Mouse (Mus musculus): ENCODE results near the gene March6. TPM values are rescaled to one million over a fixed set of nuclear protein-coding genes. Genes with fewer than 3 reads are reported as not detected.

The March6 gene
- polyA plus RNA-seq (2015; fragmentation: Nextera tagmentation; extraction: Ambion mirVana): 24.1 and 27.3 TPM in 2 replicates

DNA sequence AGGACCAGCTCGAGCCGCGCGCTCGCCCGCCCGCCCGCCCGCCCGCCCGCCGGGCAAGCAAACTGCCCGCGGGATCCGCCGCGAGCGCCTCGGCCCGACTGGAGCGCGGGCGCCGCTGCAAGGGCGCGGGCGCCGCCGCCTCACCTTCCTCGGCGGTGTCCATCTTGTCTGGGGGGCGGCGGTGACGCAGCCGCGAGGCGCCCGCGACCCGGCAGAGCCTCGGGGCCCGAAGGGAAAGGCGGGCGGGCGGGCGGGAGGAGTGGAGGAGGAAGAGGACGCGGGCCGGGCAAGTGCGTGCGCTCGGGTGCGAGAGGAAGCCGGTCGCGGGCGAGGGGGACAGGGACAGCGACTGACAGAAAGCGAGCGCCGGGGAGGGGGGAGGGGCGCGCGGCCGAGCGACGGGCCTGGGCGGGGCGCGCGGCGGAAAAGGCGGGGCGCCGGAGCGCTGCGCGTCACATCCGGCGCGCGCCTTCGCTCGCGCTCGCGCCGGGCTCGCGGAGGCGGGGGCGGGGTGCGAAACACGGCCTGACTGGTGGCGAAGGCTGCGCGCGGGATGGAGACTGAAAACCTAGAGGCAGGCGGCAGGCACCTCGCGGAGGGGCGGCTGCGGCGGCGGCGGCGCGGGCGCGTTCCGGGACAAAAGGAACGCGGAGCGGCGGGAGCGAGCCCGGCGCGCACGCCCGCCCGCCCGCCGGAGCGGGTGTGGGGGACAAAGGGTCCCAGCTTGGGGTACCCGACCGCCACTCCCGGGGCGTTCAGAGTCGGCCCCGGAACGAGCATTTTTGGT lies at the start of gene March6:
TSS of gene March6 (minus strand) at position 395 of the 787 bp plus-strand sequence.
- peak; percentile 92 for ATAC-seq (ENCODE audit: borderline replicate concordance, extremely low read depth, low FRiP score, low TSS enrichment)
- WGBS: under 1% methylated on average over 81 of the region's 132 CpGs

DNA sequence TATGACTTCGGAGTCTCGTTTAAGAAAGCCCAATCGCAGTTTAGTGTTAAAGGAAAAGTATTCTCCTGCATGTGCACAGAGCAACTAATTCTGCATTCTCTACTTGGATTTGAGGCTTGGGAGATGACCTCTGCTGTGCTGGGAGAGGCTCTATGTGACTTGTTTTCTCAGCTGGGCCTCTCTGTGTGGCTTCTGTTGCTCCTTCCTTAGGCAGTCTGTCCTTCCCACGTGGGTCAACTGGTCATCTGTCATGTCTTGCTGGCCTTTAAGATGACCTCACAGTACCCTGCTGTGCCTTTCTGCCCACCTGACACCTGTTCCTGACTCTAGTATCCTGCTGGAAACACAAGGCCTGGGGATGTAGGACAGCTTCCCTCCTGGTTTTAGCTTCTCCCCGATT lies 45.2 kb upstream of the March6 start:
- H3K27me3 ChIP-seq: no peaks in the 10 kb centered on the region
- H3K4me1 ChIP-seq: no peaks in the 10 kb centered on the region
- 57% methylated on average over 5 of the region's 5 CpGs for WGBS
- no peaks in the 10 kb centered on the region for H3K36me3 ChIP-seq
- H3K27ac ChIP-seq: no peak overlapping the region
- no peaks in the 10 kb centered on the region for H3K9me3 ChIP-seq
- ATAC-seq (ENCODE audit: borderline replicate concordance, extremely low read depth, low FRiP score, low TSS enrichment): no peak
- no peak overlapping the region for H3K4me3 ChIP-seq
- H3K4me2 ChIP-seq: no peak overlapping the region
- no peak overlapping the region for H3K9ac ChIP-seq

More for the DNA sequence above, at the start of gene March6:
- peak within 1 kb of the TSS; percentile 98 for H3K27ac ChIP-seq
- H3K4me2 ChIP-seq: peak within 1 kb of the TSS; percentile 72
- H3K4me3 ChIP-seq: peak within 1 kb of the TSS; percentile 94
- H3K9me3 ChIP-seq: no peaks in the 10 kb centered on the region
- peaks cover 20% of the 10 kb centered on the region for H3K4me1 ChIP-seq
- 0 out of 2 replicates have a peak, but pooled peaks cover 4% of the 10 kb centered on the region for H3K36me3 ChIP-seq
- no peaks in the 10 kb centered on the region for H3K27me3 ChIP-seq
- H3K9ac ChIP-seq: peak within 1 kb of the TSS; percentile 89

DNA sequence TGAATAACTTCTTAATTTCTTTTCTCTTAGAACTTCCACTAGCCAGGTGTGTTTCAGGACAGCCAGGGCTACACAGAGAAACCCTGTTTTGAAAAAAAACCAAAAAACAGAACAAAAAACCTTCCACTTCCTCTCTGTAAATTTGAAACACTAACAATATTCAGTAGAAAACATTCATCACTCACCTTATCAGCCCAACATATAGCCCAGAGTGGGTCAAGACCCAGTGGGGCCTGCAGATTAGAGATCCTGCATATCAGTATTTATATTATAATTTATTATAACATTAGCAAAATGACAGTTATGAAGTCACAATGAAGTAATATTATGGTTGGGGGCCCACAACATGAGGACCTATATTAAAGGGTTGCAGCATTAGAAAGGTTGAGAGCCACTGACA lies 42.8 kb upstream of the March6 start:
- H3K4me3 ChIP-seq: no peak overlapping the region
- no peaks in the 10 kb centered on the region for H3K36me3 ChIP-seq
- no peak overlapping the region for H3K4me2 ChIP-seq
- peaks cover 14% of the 10 kb centered on the region for H3K4me1 ChIP-seq
- ATAC-seq (ENCODE audit: borderline replicate concordance, extremely low read depth, low FRiP score, low TSS enrichment): no peak
- no peak overlapping the region for H3K9ac ChIP-seq
- no peaks in the 10 kb centered on the region for H3K9me3 ChIP-seq
- no peak overlapping the region for H3K27ac ChIP-seq
- H3K27me3 ChIP-seq: no peaks in the 10 kb centered on the region

DNA sequence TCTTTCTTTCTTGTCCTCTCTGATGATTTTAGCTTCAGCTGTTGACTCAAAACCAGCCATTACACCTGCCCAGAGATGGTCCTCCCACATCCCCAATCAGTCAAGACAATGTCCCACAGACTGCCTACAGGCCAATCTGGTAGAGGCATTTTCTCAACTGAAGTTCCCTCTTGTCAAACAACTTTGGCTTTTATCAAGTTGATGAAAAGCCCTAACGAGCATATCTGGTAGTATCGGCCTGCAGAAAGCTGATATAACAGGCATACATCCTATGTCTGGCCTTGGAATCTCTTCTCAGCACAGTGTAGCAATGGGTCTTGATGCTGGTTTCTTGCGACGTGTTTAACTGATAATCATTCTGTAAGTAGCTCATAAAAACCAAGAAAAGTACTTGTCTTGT lies 42.4 kb upstream of the March6 start:
- no peaks in the 10 kb centered on the region for H3K27me3 ChIP-seq

DNA sequence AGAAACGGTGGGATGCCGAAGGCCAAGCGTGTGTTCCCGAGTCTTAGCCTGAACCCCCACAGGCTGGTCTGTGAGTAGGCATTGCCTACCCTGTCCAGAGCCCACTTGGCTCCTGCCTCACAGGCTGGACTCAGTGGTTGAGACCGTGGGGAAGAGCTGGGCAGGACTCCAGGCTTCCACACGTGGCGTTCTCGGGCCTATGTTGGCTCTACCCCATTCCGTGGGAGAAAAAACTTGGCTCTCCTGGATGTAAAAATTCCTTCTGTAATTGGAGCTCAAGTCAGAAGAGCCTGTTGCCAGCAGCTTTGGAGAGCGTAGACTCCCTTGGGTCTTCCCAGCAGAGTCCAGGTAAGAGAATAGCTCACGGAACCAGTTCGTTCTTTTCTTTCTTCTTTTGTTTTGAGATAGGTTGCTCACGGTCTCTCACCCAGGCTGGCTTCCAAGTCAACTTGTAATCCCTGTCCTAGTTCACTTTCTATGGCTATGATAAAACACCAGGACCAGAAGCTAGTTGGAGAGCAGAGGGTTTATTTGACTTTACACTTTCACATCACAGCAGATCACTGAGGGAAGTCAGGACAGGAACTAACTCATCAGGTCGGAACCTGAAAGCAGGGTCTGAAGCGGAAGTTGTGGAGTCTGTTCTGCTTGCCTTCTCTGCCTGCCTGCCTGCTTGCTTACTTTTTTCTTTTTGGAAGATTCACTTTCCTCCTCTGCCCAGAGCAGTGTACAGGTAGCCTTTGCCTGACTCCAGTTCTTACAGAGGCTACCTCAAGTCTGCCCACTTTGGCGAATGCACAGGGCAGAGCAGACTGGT lies 41.3 kb upstream of the March6 start:
- ATAC-seq (ENCODE audit: borderline replicate concordance, extremely low read depth, low FRiP score, low TSS enrichment): no peak

More for the DNA sequence above, 42.4 kb upstream of the March6 start:
- H3K27ac ChIP-seq: no peak overlapping the region
- H3K4me3 ChIP-seq: no peak overlapping the region
- no peaks in the 10 kb centered on the region for H3K9me3 ChIP-seq
- H3K4me2 ChIP-seq: no peak overlapping the region
- H3K4me1 ChIP-seq: peaks cover 18% of the 10 kb centered on the region
- ATAC-seq (ENCODE audit: borderline replicate concordance, extremely low read depth, low FRiP score, low TSS enrichment): no peak
- H3K36me3 ChIP-seq: no peaks in the 10 kb centered on the region
- no peak overlapping the region for H3K9ac ChIP-seq
- 71% methylated on average over 4 of the region's 4 CpGs for WGBS

DNA sequence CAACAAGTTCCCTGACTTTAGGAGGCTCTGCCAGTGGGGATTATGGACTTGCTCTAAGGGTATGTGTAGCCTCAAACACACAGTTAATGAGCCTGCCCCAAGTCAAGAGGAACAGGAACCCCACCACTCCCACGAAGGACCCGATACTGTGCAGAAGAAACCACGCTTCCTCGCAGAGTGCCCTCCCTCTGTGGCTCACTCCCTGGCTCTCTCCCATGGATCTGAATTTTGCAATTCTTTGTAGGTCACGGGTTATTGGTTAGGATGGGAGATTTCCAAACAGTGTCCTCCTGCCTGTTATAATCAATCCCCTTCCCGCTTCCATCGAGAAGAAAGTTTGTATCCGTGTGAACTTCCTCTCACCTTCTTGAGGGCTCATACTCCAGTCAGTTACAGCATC lies 40.1 kb upstream of the March6 start:
- no peak for ATAC-seq (ENCODE audit: borderline replicate concordance, extremely low read depth, low FRiP score, low TSS enrichment)
- Histone ChIP-seq H3K4me1 (peaks cover 21% of the 10 kb centered on the region), H3K9me3 (no peaks in the 10 kb centered on the region), H3K27ac (no peak overlapping the region), H3K36me3 (no peaks in the 10 kb centered on the region), H3K4me3 (no peak overlapping the region), H3K4me2 (no peak overlapping the region), H3K27me3 (no peaks in the 10 kb centered on the region), H3K9ac (no peak overlapping the region)
- 84% methylated on average over 8 of the region's 8 CpGs for WGBS

More for the DNA sequence above, 41.3 kb upstream of the March6 start:
- peaks cover 21% of the 10 kb centered on the region for H3K4me1 ChIP-seq
- 73% methylated on average over 16 of the region's 16 CpGs for WGBS
- no peaks in the 10 kb centered on the region for H3K27me3 ChIP-seq
- no peak overlapping the region for H3K4me2 ChIP-seq
- H3K9ac ChIP-seq: no peak overlapping the region
- no peaks in the 10 kb centered on the region for H3K9me3 ChIP-seq
- H3K4me3 ChIP-seq: no peak overlapping the region
- no peak overlapping the region for H3K27ac ChIP-seq
- H3K36me3 ChIP-seq: no peaks in the 10 kb centered on the region

DNA sequence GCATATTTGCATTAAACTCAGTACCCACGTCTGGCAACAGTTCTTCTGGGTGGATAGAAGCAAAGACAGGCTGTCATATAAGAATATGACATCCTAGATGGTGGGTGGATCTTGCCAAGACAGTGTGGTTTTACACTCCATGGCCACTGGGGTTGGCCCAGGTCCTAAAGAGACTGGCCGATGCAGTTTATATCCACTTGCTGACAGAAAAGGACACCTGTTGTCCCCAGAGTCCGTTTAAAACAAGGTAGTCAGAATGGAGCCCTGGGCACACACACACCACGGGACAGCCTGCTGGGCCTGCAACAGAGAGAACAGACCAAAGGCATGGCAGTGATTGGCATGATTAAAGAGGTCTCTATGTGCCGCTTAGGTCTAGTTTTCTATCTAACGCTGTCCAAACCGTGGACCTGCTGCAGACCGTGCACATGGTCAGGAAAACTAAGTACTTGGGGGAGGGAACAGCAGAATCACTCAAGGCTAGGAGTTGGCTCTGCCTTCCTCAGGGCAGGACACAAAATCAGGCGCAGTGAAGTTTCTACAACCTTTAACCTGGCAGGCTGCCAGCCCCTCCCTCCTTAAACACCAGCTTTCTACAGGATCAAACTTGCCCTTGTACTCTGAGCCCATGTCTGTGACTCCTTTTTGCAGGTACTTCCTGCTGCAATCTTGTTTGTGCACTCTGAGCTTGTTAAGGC lies 38.6 kb upstream of the March6 start:
- H3K27ac ChIP-seq: no peak overlapping the region
- H3K9ac ChIP-seq: no peak overlapping the region
- no peak overlapping the region for H3K4me2 ChIP-seq
- no peaks in the 10 kb centered on the region for H3K9me3 ChIP-seq
- peak; percentile 45 for ATAC-seq (ENCODE audit: borderline replicate concordance, extremely low read depth, low FRiP score, low TSS enrichment)
- 49% methylated on average over 9 of the region's 9 CpGs for WGBS
- no peak overlapping the region for H3K4me3 ChIP-seq
- no peaks in the 10 kb centered on the region for H3K27me3 ChIP-seq
- H3K36me3 ChIP-seq: no peaks in the 10 kb centered on the region
- H3K4me1 ChIP-seq: peaks cover 21% of the 10 kb centered on the region

DNA sequence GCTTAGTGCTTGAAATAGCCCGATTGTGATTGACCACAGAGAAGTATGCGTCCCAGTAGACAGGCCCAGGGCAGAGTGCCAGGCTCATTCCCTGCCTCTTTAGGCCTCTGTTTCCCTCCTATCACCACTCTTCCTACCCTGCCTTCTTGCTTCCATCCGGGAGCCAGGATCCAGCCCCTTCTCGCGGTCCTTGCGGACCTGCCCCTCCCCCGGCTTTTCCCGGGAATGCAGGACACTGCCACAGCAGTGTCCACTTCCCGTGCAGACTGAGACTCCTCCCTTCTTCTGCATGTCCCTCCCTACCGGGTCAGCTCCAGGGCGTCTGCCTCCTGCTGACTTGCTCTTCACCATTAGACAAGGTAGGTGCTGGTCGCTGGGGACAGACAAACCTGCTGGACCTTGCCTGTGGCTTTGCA lies 37.7 kb upstream of the March6 start:
- H3K36me3 ChIP-seq: no peaks in the 10 kb centered on the region
- no peaks in the 10 kb centered on the region for H3K9me3 ChIP-seq
- ATAC-seq (ENCODE audit: borderline replicate concordance, extremely low read depth, low FRiP score, low TSS enrichment): peak; percentile 85
- H3K4me3 ChIP-seq: peak overlapping the region; percentile 4; the same call in 1 of the 2 replicates
- WGBS: 13% methylated on average over 12 of the region's 12 CpGs
- H3K9ac ChIP-seq: no peak overlapping the region
- no peaks in the 10 kb centered on the region for H3K27me3 ChIP-seq
- peaks cover 27% of the 10 kb centered on the region for H3K4me1 ChIP-seq
- peak overlapping the region; percentile 43 for H3K4me2 ChIP-seq
- H3K27ac ChIP-seq: peak overlapping the region; percentile 20

DNA sequence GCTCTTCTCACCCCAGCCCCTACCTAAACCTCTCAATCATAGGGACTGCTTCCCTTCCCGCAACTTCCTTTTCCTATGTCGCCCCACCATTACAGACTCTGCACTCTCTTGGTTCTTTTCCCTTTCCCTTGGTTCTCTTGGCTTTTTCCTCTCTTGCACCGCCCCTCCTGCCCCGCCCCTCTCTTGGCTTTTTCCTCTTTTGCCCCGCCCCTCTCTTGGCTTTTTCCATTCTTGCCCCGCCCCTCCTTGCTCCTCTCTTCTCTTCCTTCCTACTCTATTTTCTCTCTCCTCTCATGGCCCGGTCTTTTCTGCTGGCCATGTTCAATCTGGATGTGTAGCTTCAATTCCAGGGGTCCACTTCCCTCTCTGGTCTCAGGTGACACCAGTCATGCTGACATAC lies 36.6 kb upstream of the March6 start:
- H3K4me1 ChIP-seq: peaks cover 33% of the 10 kb centered on the region
- H3K4me3 ChIP-seq: no peak overlapping the region
- WGBS: 77% methylated on average over 7 of the region's 7 CpGs
- no peaks in the 10 kb centered on the region for H3K9me3 ChIP-seq
- H3K9ac ChIP-seq: no peak overlapping the region
- H3K4me2 ChIP-seq: no peak overlapping the region
- H3K27ac ChIP-seq: no peak overlapping the region
- H3K27me3 ChIP-seq: no peaks in the 10 kb centered on the region
- no peak for ATAC-seq (ENCODE audit: borderline replicate concordance, extremely low read depth, low FRiP score, low TSS enrichment)
- no peaks in the 10 kb centered on the region for H3K36me3 ChIP-seq

DNA sequence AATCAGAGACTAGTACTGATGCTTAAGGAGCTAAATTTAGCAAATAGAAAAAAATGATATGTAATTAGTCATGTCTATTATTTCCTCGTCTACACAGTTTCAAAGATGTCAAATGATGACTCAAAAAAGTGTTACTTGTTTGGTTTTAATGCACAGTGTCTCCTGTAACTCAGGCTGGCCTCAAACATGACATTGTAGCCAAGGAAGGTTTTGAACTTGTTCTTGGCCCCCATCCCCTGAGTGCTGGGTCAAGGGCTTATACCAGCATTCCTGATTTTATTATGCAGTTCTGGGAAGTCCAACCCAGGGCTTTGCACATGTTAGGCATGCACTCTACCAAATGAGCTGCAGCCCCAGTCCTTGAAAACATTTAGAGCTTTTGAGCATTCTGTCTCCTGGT lies 34.9 kb upstream of the March6 start:
- peaks cover 33% of the 10 kb centered on the region for H3K4me1 ChIP-seq
- H3K36me3 ChIP-seq: no peaks in the 10 kb centered on the region
- ATAC-seq (ENCODE audit: borderline replicate concordance, extremely low read depth, low FRiP score, low TSS enrichment): no peak
- H3K9me3 ChIP-seq: no peaks in the 10 kb centered on the region
- no peaks in the 10 kb centered on the region for H3K27me3 ChIP-seq
- 61% methylated on average over 1 of the region's 1 CpGs for WGBS
- no peak overlapping the region for H3K4me3 ChIP-seq
- no peak overlapping the region for H3K4me2 ChIP-seq
- H3K9ac ChIP-seq: no peak overlapping the region
- no peak overlapping the region for H3K27ac ChIP-seq

DNA sequence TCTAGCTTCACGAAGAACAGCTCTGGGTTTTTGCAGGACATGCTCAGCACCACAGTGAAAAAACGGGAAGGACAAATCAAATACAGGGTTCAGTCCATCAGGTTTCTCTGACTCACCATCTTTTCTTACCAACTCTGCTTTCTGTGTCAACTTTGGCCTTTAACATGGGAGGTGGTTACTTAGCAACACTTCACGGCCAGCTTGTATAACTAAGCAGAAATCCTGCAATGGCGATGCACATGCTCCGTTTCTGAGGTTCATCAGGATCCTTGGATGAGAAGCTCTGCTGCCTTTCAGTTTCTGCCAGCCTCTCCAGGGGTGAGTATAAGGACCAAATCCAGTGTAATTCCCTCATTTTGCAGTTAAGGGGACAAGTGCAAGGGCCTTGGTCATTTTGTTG lies 34.3 kb upstream of the March6 start, which contains the start of gene Cmbl:
TSS of gene Cmbl (plus strand) at position 206 of the 400 bp plus-strand sequence.
- Histone ChIP-seq H3K27me3 (no peaks in the 10 kb centered on the region), H3K9ac (no peak within 1 kb of the TSS), H3K4me1 (peaks cover 33% of the 10 kb centered on the region), H3K36me3 (no peaks in the 10 kb centered on the region), H3K4me2 (no peak within 1 kb of the TSS; the same call in 1 of the 2 replicates), H3K9me3 (no peaks in the 10 kb centered on the region), H3K4me3 (no peak within 1 kb of the TSS), H3K27ac (peak within 1 kb of the TSS; percentile 75)
- ATAC-seq (ENCODE audit: borderline replicate concordance, extremely low read depth, low FRiP score, low TSS enrichment): no peak
- WGBS: 38% methylated on average over 5 of the region's 5 CpGs

Measured in lung, embryonic 15.5 days (tissue).